Mouse (Mus musculus) myocyte (in vitro differentiated cells): ENCODE data around the gene Tshr. TPM values are rescaled to one million over a fixed set of nuclear protein-coding genes. Genes with fewer than 3 reads are reported as not detected.
"Not testable (repeated sequence)": the region's sequence is repeated elsewhere in the genome, so short reads cannot be mapped to it uniquely, and the experiment has no call there.

ENCODE experiments used
- H3K27me3 ChIP-seq: one replicate; pipeline ENCODE4 v1.6.1; 2011; ENCODE audit not compliant: control insufficient read depth, insufficient read depth, insufficient read length
- H3K36me3 ChIP-seq: one replicate; pipeline ENCODE4 v1.6.1; 2011; ENCODE audit not compliant: control insufficient read depth, insufficient read depth
- H3K4me2 ChIP-seq: one replicate; pipeline ENCODE4 v1.6.1; 2011; ENCODE audit warnings: low read depth, control low read depth
- H3K4me3 ChIP-seq: one replicate; pipeline ENCODE4 v1.5.1; 2011; ENCODE audit warnings: mild to moderate bottlenecking, control low read depth, moderate library complexity
- H3K79me2 ChIP-seq: one replicate; pipeline ENCODE4 v1.6.1; 2011; ENCODE audit not compliant: control insufficient read depth, insufficient read depth
- H3ac ChIP-seq: one replicate; pipeline ENCODE4 v1.6.1; 2011; ENCODE audit not compliant: control insufficient read depth, insufficient read length
- CEBPB ChIP-seq: IDR thresholded peaks from 2 replicates; pipeline ENCODE4 v1.6.1; 2011; ENCODE audit warnings: mild to moderate bottlenecking, moderate library complexity; ENCODE audit not compliant: poor library complexity, insufficient read depth, severe bottlenecking
- E2F4 ChIP-seq: IDR thresholded peaks from one replicate; pipeline ENCODE4 v1.6.1; 2011; ENCODE audit warnings: mild to moderate bottlenecking, control low read depth, moderate library complexity; ENCODE audit not compliant: insufficient read depth
- MAX ChIP-seq: IDR thresholded peaks from one replicate; pipeline ENCODE4 v1.6.1; 2011; ENCODE audit warnings: low read depth, mild to moderate bottlenecking, control low read depth
- MYOD1 ChIP-seq, 3 experiments: IDR thresholded peaks; one replicate each; pipeline ENCODE4 v1.6.1; 2011; ENCODE audit warnings: control low read depth in 2 of 3, low read depth in 2 of 3, mild to moderate bottlenecking in 2 of 3, moderate library complexity in 1 of 3; ENCODE audit not compliant: insufficient read length in 2 of 3, control insufficient read depth in 1 of 3
- MYOG ChIP-seq, 3 experiments: IDR thresholded peaks; one replicate each; pipeline ENCODE4 v1.6.1; 2011; ENCODE audit warnings: control low read depth in 2 of 3, low read depth in 2 of 3, mild to moderate bottlenecking in 2 of 3; ENCODE audit not compliant: insufficient read length in 2 of 3, control insufficient read depth in 1 of 3, insufficient read depth in 1 of 3
- POLR2A ChIP-seq: IDR thresholded peaks from one replicate; pipeline ENCODE4 v1.6.1; 2011; ENCODE audit warnings: low read depth, mild to moderate bottlenecking, control low read depth, moderate library complexity; ENCODE audit not compliant: insufficient read length
- POLR2AphosphoS2 ChIP-seq: IDR thresholded peaks from one replicate; pipeline ENCODE4 v1.6.1; 2011; ENCODE audit warnings: low read depth, control low read depth; ENCODE audit not compliant: insufficient read length
- REST ChIP-seq: IDR thresholded peaks from one replicate; pipeline ENCODE4 v1.6.1; 2011; ENCODE audit warnings: mild to moderate bottlenecking, control low read depth, moderate library complexity; ENCODE audit not compliant: insufficient read depth, insufficient read length
- SRF ChIP-seq: IDR thresholded peaks from one replicate; pipeline ENCODE4 v1.6.1; 2011; ENCODE audit warnings: low read depth; ENCODE audit not compliant: control insufficient read depth, insufficient read length
- TCF12 ChIP-seq: IDR thresholded peaks from one replicate; pipeline ENCODE4 v1.6.1; 2011; ENCODE audit warnings: mild to moderate bottlenecking, control low read depth; ENCODE audit not compliant: poor library complexity, insufficient read depth, severe bottlenecking
- TCF3 ChIP-seq: IDR thresholded peaks from one replicate; pipeline ENCODE4 v1.6.1; 2011; ENCODE audit warnings: low read depth, control low read depth; ENCODE audit not compliant: insufficient read length
- USF1 ChIP-seq: IDR thresholded peaks from one replicate; pipeline ENCODE4 v1.6.1; 2011; ENCODE audit warnings: low read depth, mild to moderate bottlenecking, control low read depth, moderate library complexity
- polyA plus RNA-seq: library from polyadenylated mRNA; unstranded; fragments of >200 nt; fragmentation: generic; extraction: Trizol; gene quantifications from one replicate; pipeline ENCODE4 v1.2.1, GENCODE M21; 2012; ENCODE audit warnings: missing spikeins

Gene Tshr
- polyA plus RNA-seq, 1 experiment = not detected

DNA sequence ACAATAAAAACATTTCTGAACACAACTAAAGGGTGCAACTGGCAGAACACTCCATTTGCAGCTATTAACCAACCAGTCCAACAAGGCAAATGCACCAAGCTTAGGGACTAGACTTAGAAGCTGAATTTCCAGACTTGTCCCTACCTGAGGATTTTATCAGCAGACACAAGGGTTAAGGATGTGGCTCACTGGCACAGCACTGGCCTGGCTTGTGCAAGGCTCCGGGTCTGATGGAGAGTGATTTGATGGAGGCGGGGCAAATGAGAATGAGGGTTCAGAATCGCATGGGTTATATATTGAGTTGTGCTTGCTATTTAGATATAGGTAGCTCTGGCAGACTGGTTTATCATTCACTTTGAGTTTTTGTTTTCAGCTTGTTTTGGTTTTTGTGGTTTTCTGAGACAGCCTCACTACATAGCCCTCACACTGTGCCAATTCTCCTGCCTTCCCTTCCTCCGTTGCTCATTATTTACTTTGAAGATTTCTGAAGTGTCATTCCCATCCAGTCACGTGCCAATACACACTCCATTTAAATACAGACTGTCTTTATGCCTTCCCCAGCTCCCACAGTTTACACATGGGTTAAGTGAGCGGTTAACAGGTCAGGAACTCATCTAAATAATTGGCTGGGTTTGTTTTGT is 198.1 kb downstream of the Tshr start:
- TF ChIP-seq REST (no peak), POLR2A (no peak), POLR2AphosphoS2 (no peak), MAX (no peak), E2F4 (no peak), MYOG (IDR thresholded peaks at IDR 0.05; ENCODE audit: control insufficient read depth in 1 of 3, insufficient read depth in 1 of 3, insufficient read length in 2 of 3, low read depth in 2 of 3) (no peak), TCF3 (no peak), CEBPB (no peak), MYOD1 (IDR thresholded peaks at IDR 0.05; ENCODE audit: control insufficient read depth in 1 of 3, insufficient read length in 2 of 3, low read depth in 2 of 3) (no peak), SRF (no peak), USF1 (no peak), TCF12 (no peak)
- no peak overlapping the region for H3ac ChIP-seq
- peaks cover 40% of the 10 kb centered on the region for H3K36me3 ChIP-seq
- peaks cover 26% of the 10 kb centered on the region for H3K79me2 ChIP-seq
- H3K4me3 ChIP-seq = no peak overlapping the region
- H3K27me3 ChIP-seq = no peaks in the 10 kb centered on the region
- no peak overlapping the region for H3K4me2 ChIP-seq

DNA sequence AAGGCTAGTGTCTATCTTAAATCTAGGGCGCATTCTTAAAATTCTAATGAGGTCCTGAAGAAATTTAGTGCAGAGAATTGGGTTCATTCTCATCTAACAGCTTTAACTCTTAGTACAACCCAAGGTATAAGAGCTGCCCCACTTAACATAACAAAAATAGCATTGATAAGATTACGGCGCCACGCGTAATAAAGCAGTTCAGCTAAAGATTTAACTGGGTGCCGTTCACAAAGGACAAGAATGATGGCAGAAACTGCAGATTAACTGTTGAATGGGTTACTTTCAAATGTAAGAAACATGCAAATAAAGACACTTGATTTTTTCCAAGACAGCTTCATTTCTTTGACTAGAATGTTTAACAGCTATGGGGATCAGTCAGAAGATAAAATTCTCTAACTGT is 199.0 kb downstream of the Tshr start:
- H3K4me3 ChIP-seq = no peak overlapping the region
- no peaks in the 10 kb centered on the region for H3K27me3 ChIP-seq
- TF ChIP-seq TCF12 = no peak
- TF ChIP-seq SRF = no peak
- no peak for TF ChIP-seq E2F4
- no peak for TF ChIP-seq USF1
- no peak for TF ChIP-seq MYOD1 (IDR thresholded peaks at IDR 0.05; ENCODE audit: control insufficient read depth in 1 of 3, insufficient read length in 2 of 3, low read depth in 2 of 3)
- TF ChIP-seq POLR2A = no peak
- no peak for TF ChIP-seq POLR2AphosphoS2
- no peak for TF ChIP-seq REST
- no peak for TF ChIP-seq CEBPB
- no peak for TF ChIP-seq TCF3
- no peak for TF ChIP-seq MYOG (IDR thresholded peaks at IDR 0.05; ENCODE audit: control insufficient read depth in 1 of 3, insufficient read depth in 1 of 3, insufficient read length in 2 of 3, low read depth in 2 of 3)
- no peak for TF ChIP-seq MAX
- H3K36me3 ChIP-seq = peaks cover 36% of the 10 kb centered on the region
- no peak overlapping the region for H3K4me2 ChIP-seq
- H3ac ChIP-seq = no peak overlapping the region
- H3K79me2 ChIP-seq = peaks cover 31% of the 10 kb centered on the region

DNA sequence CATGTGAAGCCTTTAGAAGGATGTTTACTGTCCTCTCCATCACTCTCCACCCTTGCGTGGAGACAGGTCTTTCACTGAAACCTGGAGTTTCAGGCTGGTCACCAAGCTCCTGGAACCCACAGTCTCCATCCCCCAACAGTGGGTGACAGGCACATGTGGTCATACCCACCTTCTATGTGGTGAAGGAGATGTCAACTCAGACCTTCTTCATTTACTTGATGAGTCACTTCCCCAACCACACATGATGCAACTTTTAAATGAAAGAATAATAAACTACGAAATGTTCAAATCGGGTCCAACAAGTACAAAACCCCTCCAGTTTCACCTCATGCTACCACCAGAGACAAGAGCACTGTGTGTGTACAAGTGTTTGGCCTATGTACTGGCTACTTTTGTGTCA is 200.8 kb downstream of the Tshr start:
- Histone ChIP-seq H3K4me2 (peak overlapping the region; percentile 8), H3ac (no peak overlapping the region), H3K36me3 (peaks cover 30% of the 10 kb centered on the region), H3K79me2 (peaks cover 27% of the 10 kb centered on the region), H3K27me3 (no peaks in the 10 kb centered on the region), H3K4me3 (no peak overlapping the region)
- TF ChIP-seq CEBPB (peak; percentile 79), MAX (no peak), POLR2A (no peak), TCF12 (no peak), TCF3 (no peak)

DNA sequence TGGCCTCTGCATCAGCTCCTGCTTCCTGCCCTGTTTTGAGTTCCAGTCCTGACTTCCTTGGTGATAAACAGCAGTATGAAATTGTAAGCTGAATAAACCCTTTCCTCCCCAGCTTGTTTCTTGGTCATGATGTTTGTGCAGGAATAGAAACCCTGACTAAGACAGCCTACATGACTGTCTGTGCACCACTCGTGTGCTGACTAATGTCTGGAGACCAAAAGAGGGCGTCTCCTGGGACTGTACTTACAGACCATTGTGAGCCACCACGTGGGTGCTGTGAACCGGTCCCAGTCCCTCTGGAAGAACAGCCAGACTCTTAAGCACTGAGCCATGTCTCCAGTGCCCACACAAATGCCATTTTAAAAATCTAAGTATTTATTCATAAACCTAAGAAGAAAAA is 201.5 kb downstream of the Tshr start:
- not testable (repeated sequence) for H3K4me3 ChIP-seq, H3K27me3 ChIP-seq, H3ac ChIP-seq, H3K4me2 ChIP-seq
- H3K79me2 ChIP-seq = peaks cover 27% of the 10 kb centered on the region
- H3K36me3 ChIP-seq = peaks cover 30% of the 10 kb centered on the region

DNA sequence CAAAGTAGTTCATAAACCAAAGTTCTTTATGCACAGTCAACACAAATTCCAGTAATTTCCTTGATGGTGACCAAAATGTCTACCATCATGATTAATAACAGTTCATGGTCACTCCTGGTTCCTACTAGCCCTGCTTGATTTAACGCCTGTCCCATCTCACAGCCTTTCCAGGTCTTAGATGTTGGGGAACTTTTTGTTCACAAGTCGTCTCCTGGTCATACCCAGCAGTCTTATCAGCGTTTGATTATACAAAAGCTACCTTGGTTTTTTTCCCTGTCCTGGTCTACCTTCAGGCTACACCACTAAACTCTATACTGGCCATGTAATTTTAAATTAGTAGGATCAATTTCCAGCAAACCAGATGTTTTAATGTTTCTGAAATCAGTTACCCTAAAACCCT is 202.7 kb downstream of the Tshr start:
- Histone ChIP-seq H3K4me2 (peak overlapping the region; percentile 62), H3K79me2 (peaks cover 27% of the 10 kb centered on the region), H3K36me3 (peaks cover 27% of the 10 kb centered on the region), H3K4me3 (peak overlapping the region; percentile 53), H3K27me3 (no peaks in the 10 kb centered on the region), H3ac (no peak overlapping the region)
- TF ChIP-seq POLR2AphosphoS2 (no peak), REST (no peak), TCF3 (no peak), MAX (no peak), E2F4 (no peak), MYOG (IDR thresholded peaks at IDR 0.05; ENCODE audit: control insufficient read depth in 1 of 3, insufficient read depth in 1 of 3, insufficient read length in 2 of 3, low read depth in 2 of 3) (no peak), TCF12 (no peak), SRF (no peak), POLR2A (no peak), USF1 (no peak), CEBPB (no peak), MYOD1 (IDR thresholded peaks at IDR 0.05; ENCODE audit: control insufficient read depth in 1 of 3, insufficient read length in 2 of 3, low read depth in 2 of 3) (no peak)
